Mouse (Mus musculus) C2C12 (cell line): ENCODE data around the gene Trpm8.

Source experiments
- CEBPB ChIP-seq: IDR thresholded peaks from one replicate; pipeline ENCODE4 v1.6.1; 2011; ENCODE audit warnings: low read depth, mild to moderate bottlenecking, control low read depth, moderate library complexity
- CTCF ChIP-seq: IDR thresholded peaks from one replicate; pipeline ENCODE4 v1.5.1; 2011; ENCODE audit not compliant: control insufficient read depth, insufficient read depth, insufficient read length
- FOSL1 ChIP-seq: IDR thresholded peaks from one replicate; pipeline ENCODE4 v1.8.0; 2011; ENCODE audit warnings: mild to moderate bottlenecking, low read length; ENCODE audit not compliant: poor library complexity, insufficient read depth, severe bottlenecking
- MYOD1 ChIP-seq: IDR thresholded peaks from one replicate; pipeline ENCODE4 v1.6.1; 2011; ENCODE audit warnings: low read depth; ENCODE audit not compliant: control insufficient read depth, insufficient read length
- USF1 ChIP-seq: IDR thresholded peaks from one replicate; pipeline ENCODE4 v1.6.1; 2011; ENCODE audit warnings: low read depth, mild to moderate bottlenecking, control low read depth, moderate library complexity

GRCm38 (mm10) chr1:88255466-88255857, 22.0 kb upstream of the Trpm8 start:
- no peak for TF ChIP-seq CTCF
- no peak for TF ChIP-seq CEBPB
- no peak for TF ChIP-seq USF1
- no peak for TF ChIP-seq MYOD1
- no peak for TF ChIP-seq FOSL1
